Mouse (Mus musculus) liver, embryonic 13.5 days (tissue): ENCODE data around the gene Far1. TPM values are rescaled to one million over a fixed set of nuclear protein-coding genes. Genes with fewer than 3 reads are reported as not detected.

Source experiments
- ATAC-seq: fragments of 200-750 bp; cut with Nextera tagmentation; 2 replicates; pipeline ENCODE4 v1.8.0; 2017; ENCODE audit warnings: low read depth, mild to moderate bottlenecking, moderate number of reproducible peaks, moderate library complexity
- DNase-seq: peaks from one replicate; pipeline ENCODE4 v3.0.0; 2022
- H3K27ac ChIP-seq: fragments of 300-500 bp; sonication (generic); 2 replicates; pipeline ENCODE4 v1.5.1; 2015; ENCODE audit warnings: moderate library complexity, mild to moderate bottlenecking, inconsistent platforms
- H3K27me3 ChIP-seq: fragments of 300-500 bp; sonication (generic); 2 replicates; pipeline ENCODE4 v1.6.1; 2015; ENCODE audit warnings: mild to moderate bottlenecking, inconsistent platforms
- H3K36me3 ChIP-seq: fragments of 300-500 bp; sonication (generic); 2 replicates; pipeline ENCODE4 v1.6.1; 2015; ENCODE audit warnings: mild to moderate bottlenecking, inconsistent platforms
- H3K4me1 ChIP-seq: fragments of 300-500 bp; sonication (generic); replicated peaks from 2 replicates; pipeline ENCODE4 v1.6.1; 2015; ENCODE audit warnings: inconsistent platforms
- H3K4me2 ChIP-seq: fragments of 300-500 bp; sonication (generic); 2 replicates; pipeline ENCODE4 v1.6.1; 2015; ENCODE audit warnings: inconsistent platforms, mild to moderate bottlenecking, moderate library complexity
- H3K4me3 ChIP-seq: fragments of 300-500 bp; sonication (generic); replicated peaks from 2 replicates; pipeline ENCODE4 v1.5.1; 2015; ENCODE audit warnings: mild to moderate bottlenecking, inconsistent platforms
- H3K9ac ChIP-seq: fragments of 300-500 bp; sonication (generic); 2 replicates; pipeline ENCODE4 v1.6.1; 2015; ENCODE audit warnings: mild to moderate bottlenecking, inconsistent platforms
- H3K9me3 ChIP-seq: fragments of 300-500 bp; sonication (generic); replicated peaks from 2 replicates; pipeline ENCODE4 v1.6.1; 2016; ENCODE audit warnings: inconsistent platforms
- WGBS: fragments of 180-500 bp; shearing (Covaris S2); methylation state at CpG from one replicate; pipeline ENCODE4 v1.1.7; 2015; ENCODE audit not compliant: insufficient replicate concordance; 5-methylcytosine and 5-hydroxymethylcytosine counted together
- polyA plus RNA-seq: library from polyadenylated mRNA; unstranded; fragments of >200 nt; fragmentation: Nextera tagmentation; extraction: Ambion mirVana; gene quantifications from 2 replicates; pipeline ENCODE4 v1.2.1, GENCODE M21; 2015

Far1 gene
- polyA plus RNA-seq, 1 experiment from 2014 or later, result 26.1 TPM

DNA sequence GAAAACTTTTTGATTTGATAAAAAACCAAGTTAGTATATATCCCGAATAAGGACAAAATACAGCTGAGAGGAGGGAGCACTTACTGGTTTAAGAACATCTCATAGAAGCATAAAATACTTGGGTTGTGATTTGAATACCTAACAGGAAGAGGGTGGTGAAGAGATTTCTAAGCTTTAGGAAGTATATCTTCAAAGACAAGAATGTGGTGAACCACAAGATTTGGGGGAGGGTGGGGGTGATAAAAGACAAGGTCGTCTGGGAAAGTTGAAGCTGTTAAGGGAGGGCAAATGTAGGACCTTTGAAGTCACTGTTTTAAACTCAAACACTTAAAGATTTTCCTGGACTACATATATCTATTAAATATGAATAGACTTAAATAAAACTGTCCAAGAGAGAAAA, 59.1 kb downstream of the Far1 start:
- Histone ChIP-seq H3K4me1 (no peaks in the 10 kb centered on the region), H3K4me3 (no peak overlapping the region), H3K36me3 (no peaks in the 10 kb centered on the region), H3K27me3 (no peaks in the 10 kb centered on the region), H3K9ac (no peak overlapping the region), H3K9me3 (no peaks in the 10 kb centered on the region), H3K27ac (no peak overlapping the region), H3K4me2 (no peak overlapping the region)
- DNase-seq, result no peak
- ATAC-seq, result no peak
- WGBS, result 43% methylated on average over 2 of the region's 2 CpGs

DNA sequence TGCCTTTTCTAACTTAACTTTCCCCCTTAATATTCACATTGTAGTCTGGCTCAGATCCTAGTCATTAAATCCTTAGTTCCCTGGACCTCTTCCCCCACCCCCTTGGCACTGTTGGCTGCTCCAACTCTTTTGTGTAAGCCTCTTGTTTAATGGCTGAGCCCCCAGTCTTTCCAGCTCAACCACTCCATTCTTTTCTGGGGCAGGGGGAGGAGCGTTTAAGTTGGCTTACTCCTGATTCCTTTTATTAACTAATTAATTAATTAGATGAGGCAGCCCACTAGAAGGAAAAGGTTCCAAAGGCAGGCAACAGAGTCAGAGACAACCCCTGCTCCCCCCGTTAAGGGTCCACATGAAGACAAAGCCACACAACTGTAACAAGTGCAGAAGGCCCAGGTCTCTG, 68.5 kb downstream of the Far1 start:
- no peak overlapping the region for H3K9ac ChIP-seq
- DNase-seq (no peak), ATAC-seq (no peak)
- no peaks in the 10 kb centered on the region for H3K36me3 ChIP-seq
- H3K9me3 ChIP-seq, result no peaks in the 10 kb centered on the region
- no peaks in the 10 kb centered on the region for H3K4me1 ChIP-seq
- WGBS, result 64% methylated on average over 2 of the region's 2 CpGs
- no peak overlapping the region for H3K4me3 ChIP-seq
- H3K4me2 ChIP-seq, result no peak overlapping the region
- no peak overlapping the region for H3K27ac ChIP-seq
- H3K27me3 ChIP-seq, result no peaks in the 10 kb centered on the region

- Histone ChIP-seq H3K4me3 (no peak overlapping the region), H3K27ac (no peak overlapping the region), H3K9ac (no peak overlapping the region), H3K9me3 (no peaks in the 10 kb centered on the region), H3K4me1 (no peaks in the 10 kb centered on the region), H3K36me3 (no peaks in the 10 kb centered on the region), H3K27me3 (no peaks in the 10 kb centered on the region), H3K4me2 (no peak overlapping the region)
- WGBS, result 62% methylated on average over 2 of the region's 2 CpGs
- ATAC-seq (no peak), DNase-seq (no peak)
These were observed 75.6 kb downstream of the Far1 start for GRCm38 (mm10) chr7:113589211-113589610.

DNA sequence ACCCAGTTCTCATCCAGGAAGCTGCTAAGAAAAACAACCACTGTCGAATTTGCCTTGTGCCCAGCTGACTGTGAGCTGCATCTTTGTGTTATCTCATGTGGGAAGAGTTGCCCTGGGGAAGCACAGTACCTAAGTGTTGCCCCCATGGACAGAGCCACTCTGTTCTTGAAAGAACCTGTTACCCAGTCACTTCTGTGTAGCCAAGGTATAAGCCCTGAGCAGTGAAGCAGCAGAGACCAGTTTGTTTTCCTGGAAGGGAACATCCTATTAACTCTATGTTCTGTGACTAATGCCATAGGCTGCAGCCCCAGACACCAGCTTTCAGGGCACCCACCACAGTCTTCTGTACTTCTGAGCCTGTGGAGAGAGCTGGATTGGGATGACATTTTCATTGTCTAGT, 76.7 kb downstream of the Far1 start:
- WGBS, result 22% methylated on average over 1 of the region's 1 CpGs
- H3K4me2 ChIP-seq, result no peak overlapping the region
- H3K9me3 ChIP-seq, result no peaks in the 10 kb centered on the region
- no peak overlapping the region for H3K27ac ChIP-seq
- H3K27me3 ChIP-seq, result no peaks in the 10 kb centered on the region
- H3K9ac ChIP-seq, result no peak overlapping the region
- DNase-seq, result no peak
- no peak for ATAC-seq
- no peaks in the 10 kb centered on the region for H3K36me3 ChIP-seq
- no peaks in the 10 kb centered on the region for H3K4me1 ChIP-seq
- no peak overlapping the region for H3K4me3 ChIP-seq

GRCm38 (mm10) chr7:113591084-113591483, 77.5 kb downstream of the Far1 start:
- no peaks in the 10 kb centered on the region for H3K27me3 ChIP-seq
- 63% methylated on average over 1 of the region's 1 CpGs for WGBS
- ATAC-seq (no peak), DNase-seq (no peak)
- H3K9me3 ChIP-seq, result no peaks in the 10 kb centered on the region
- H3K4me3 ChIP-seq, result no peak overlapping the region
- H3K27ac ChIP-seq, result no peak overlapping the region
- H3K36me3 ChIP-seq, result no peaks in the 10 kb centered on the region
- no peaks in the 10 kb centered on the region for H3K4me1 ChIP-seq
- no peak overlapping the region for H3K9ac ChIP-seq
- H3K4me2 ChIP-seq, result no peak overlapping the region

DNA sequence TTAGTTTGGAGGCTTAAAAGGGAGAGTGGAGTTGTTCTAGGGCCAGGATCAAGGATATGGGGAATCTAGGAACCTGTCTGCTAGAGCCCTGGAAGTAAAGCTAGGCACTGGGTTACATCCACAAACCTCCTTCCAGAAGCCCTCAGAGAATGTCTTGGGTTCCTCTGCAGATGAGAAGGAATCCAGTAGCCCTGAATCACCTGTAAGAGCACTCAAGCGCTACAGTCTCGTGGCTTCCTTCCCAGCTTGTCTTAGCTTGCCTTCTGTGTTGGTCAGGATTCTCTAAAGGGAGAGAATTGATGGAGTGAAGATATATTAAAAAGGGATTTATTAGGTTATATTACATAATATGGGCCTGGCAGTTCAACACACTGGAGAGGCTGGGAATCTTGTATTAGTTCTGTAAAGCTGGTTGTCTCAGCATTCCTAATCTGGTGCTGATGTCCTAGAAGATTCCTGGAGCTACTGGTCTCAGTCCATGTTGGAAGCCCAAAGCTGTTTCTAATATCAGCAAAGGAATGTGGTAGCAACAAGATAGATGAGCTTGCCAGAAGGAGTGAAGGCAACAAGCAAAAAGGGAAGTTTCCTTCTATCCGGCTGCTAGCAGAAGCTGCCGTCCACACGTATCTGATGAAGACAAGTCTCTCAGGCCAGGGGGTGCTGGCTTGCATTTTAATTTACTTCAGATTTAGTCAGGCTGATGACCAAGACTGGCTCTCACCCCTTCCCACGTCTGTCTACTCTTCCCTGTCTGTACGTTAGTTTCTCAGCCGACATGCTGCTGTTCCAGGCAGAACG, 78.1 kb downstream of the Far1 start:
- ATAC-seq (no peak), DNase-seq (no peak)
- H3K27me3 ChIP-seq, result no peaks in the 10 kb centered on the region
- no peaks in the 10 kb centered on the region for H3K4me1 ChIP-seq
- no peaks in the 10 kb centered on the region for H3K36me3 ChIP-seq
- no peak overlapping the region for H3K4me2 ChIP-seq
- H3K9ac ChIP-seq, result no peak overlapping the region
- H3K9me3 ChIP-seq, result no peaks in the 10 kb centered on the region
- no peak overlapping the region for H3K27ac ChIP-seq
- WGBS, result 40% methylated on average over 9 of the region's 9 CpGs
- H3K4me3 ChIP-seq, result no peak overlapping the region

GRCm38 (mm10) chr7:113592696-113593095, 79.1 kb downstream of the Far1 start:
- no peak overlapping the region for H3K9ac ChIP-seq
- ATAC-seq, result no peak
- 74% methylated on average over 9 of the region's 9 CpGs for WGBS

GRCm38 (mm10) chr7:113594363-113594762, 80.7 kb downstream of the Far1 start:
- no peak for ATAC-seq

More at GRCm38 (mm10) chr7:113592696-113593095, 79.1 kb downstream of the Far1 start:
- H3K36me3 ChIP-seq, result no peaks in the 10 kb centered on the region
- no peaks in the 10 kb centered on the region for H3K9me3 ChIP-seq
- no peak overlapping the region for H3K27ac ChIP-seq
- DNase-seq, result no peak
- no peaks in the 10 kb centered on the region for H3K27me3 ChIP-seq
- no peak overlapping the region for H3K4me3 ChIP-seq
- H3K4me1 ChIP-seq, result no peaks in the 10 kb centered on the region
- no peak overlapping the region for H3K4me2 ChIP-seq

GRCm38 (mm10) chr7:113597231-113597630, 83.6 kb downstream of the Far1 start:
- DNase-seq, result no peak
- no peaks in the 10 kb centered on the region for H3K27me3 ChIP-seq

More at GRCm38 (mm10) chr7:113594363-113594762, 80.7 kb downstream of the Far1 start:
- no peak overlapping the region for H3K4me3 ChIP-seq
- 2% methylated on average over 3 of the region's 3 CpGs for WGBS
- H3K9me3 ChIP-seq, result no peaks in the 10 kb centered on the region
- H3K9ac ChIP-seq, result no peak overlapping the region
- H3K36me3 ChIP-seq, result no peaks in the 10 kb centered on the region
- no peak overlapping the region for H3K4me2 ChIP-seq
- H3K27me3 ChIP-seq, result no peaks in the 10 kb centered on the region
- DNase-seq, result peak; percentile 13
- H3K27ac ChIP-seq, result no peak overlapping the region
- no peaks in the 10 kb centered on the region for H3K4me1 ChIP-seq

DNA sequence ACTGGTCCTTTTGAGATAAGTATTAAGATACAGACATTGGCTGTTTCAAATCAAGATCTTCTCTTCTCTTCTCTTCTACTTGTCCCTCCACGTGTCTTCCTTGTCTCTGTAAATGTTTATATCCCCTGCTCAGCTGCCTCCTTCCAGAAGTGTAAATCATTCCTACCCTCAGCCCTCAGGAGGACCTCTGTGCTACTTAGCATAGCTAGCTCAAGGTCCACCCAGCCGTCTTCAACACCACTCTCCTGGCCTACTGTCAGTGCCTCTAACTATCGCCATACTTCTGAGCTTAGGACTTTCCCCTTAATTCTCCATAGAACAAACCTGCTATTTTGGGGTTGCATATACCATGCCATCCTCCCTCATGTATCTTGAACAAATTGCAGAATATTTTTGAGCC, 88.2 kb downstream of the Far1 start:
- no peaks in the 10 kb centered on the region for H3K36me3 ChIP-seq
- DNase-seq, result no peak
- H3K27me3 ChIP-seq, result no peaks in the 10 kb centered on the region
- H3K4me3 ChIP-seq, result no peak overlapping the region
- H3K9ac ChIP-seq, result no peak overlapping the region
- no peak overlapping the region for H3K27ac ChIP-seq
- H3K4me1 ChIP-seq, result no peaks in the 10 kb centered on the region
- H3K9me3 ChIP-seq, result no peaks in the 10 kb centered on the region
- no peak for ATAC-seq
- no peak overlapping the region for H3K4me2 ChIP-seq
- 60% methylated on average over 3 of the region's 3 CpGs for WGBS

More at GRCm38 (mm10) chr7:113597231-113597630, 83.6 kb downstream of the Far1 start:
- Histone ChIP-seq H3K27ac (no peak overlapping the region), H3K4me2 (no peak overlapping the region), H3K4me3 (no peak overlapping the region), H3K36me3 (no peaks in the 10 kb centered on the region), H3K4me1 (no peaks in the 10 kb centered on the region), H3K9me3 (no peaks in the 10 kb centered on the region), H3K9ac (no peak overlapping the region)
- no peak for ATAC-seq

- no peaks in the 10 kb centered on the region for H3K36me3 ChIP-seq
- no peak overlapping the region for H3K27ac ChIP-seq
- H3K4me1 ChIP-seq, result no peaks in the 10 kb centered on the region
- H3K4me3 ChIP-seq, result no peak overlapping the region
- 39% methylated on average over 9 of the region's 9 CpGs for WGBS
- no peak for ATAC-seq
- no peaks in the 10 kb centered on the region for H3K9me3 ChIP-seq
- no peak for DNase-seq
- H3K4me2 ChIP-seq, result no peak overlapping the region
- no peak overlapping the region for H3K9ac ChIP-seq
- no peaks in the 10 kb centered on the region for H3K27me3 ChIP-seq
These were observed 94.3 kb downstream of the Far1 start for GRCm38 (mm10) chr7:113607928-113608327.

DNA sequence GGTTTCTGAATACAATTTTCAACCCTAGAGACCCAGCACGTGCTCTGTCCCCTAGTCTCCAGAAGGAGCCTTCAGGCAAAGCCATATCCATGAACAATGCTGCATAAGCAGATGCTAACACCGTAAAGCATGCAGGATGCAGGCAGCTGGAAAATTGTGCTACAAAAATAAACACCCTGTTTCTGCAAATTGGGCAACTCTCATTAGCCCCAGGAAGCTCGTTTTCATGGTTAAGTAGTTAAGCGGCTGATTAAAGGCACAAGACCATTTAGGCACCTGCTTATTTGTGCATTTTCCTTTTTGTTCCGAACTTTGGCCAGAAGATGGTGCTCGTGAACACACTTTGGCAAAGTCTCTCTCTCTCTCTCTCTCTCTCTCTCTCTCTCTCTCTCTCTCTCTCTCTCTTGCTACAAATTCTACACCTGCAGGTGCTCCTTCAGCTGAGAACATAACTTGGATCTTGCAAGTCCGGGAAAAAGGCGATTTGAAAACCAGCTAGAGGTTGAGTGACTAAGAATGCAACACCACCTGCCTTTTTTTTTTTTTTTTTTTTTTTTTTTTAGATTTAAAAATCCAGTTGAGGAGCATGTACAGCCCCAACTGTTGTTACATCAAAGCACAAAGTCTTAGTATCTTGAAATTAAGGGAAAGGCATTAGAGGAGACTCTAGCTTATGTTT, 95.5 kb downstream of the Far1 start:
- H3K27me3 ChIP-seq, result no peaks in the 10 kb centered on the region
- no peaks in the 10 kb centered on the region for H3K36me3 ChIP-seq
- no peak for ATAC-seq
- no peak overlapping the region for H3K9ac ChIP-seq
- no peak overlapping the region for H3K4me2 ChIP-seq
- no peak for DNase-seq
- H3K4me3 ChIP-seq, result no peak overlapping the region
- 23% methylated on average over 8 of the region's 8 CpGs for WGBS
- no peaks in the 10 kb centered on the region for H3K9me3 ChIP-seq
- no peak overlapping the region for H3K27ac ChIP-seq
- H3K4me1 ChIP-seq, result no peaks in the 10 kb centered on the region
